Mouse (Mus musculus) neural tube, embryonic 15.5 days (tissue): Measurements from ENCODE around the gene Ttc13. TPM values are rescaled to one million over a fixed set of nuclear protein-coding genes. Genes with fewer than 3 reads are reported as not detected.
A peak's percentile ranks its signal among the peaks of the same experiment; 100 is the strongest.

Experiments
- ATAC-seq: fragments of 200-750 bp; cut with Nextera tagmentation; 2 replicates; pipeline ENCODE4 v1.8.0; 2017; ENCODE audit warnings: mild to moderate bottlenecking, moderate TSS enrichment, moderate library complexity; ENCODE audit not compliant: low FRiP score
- H3K27ac ChIP-seq: fragments of 300-500 bp; sonication (generic); replicated peaks from 2 replicates; pipeline ENCODE4 v1.5.1; 2015; ENCODE audit warnings: mild to moderate bottlenecking, inconsistent platforms
- H3K27me3 ChIP-seq: fragments of 300-500 bp; sonication (generic); replicated peaks from 2 replicates; pipeline ENCODE4 v1.6.1; 2015; ENCODE audit warnings: inconsistent platforms
- H3K36me3 ChIP-seq: fragments of 300-500 bp; sonication (generic); 2 replicates; pipeline ENCODE4 v1.6.1; 2015; ENCODE audit warnings: inconsistent platforms
- H3K4me1 ChIP-seq: fragments of 300-500 bp; sonication (generic); 2 replicates; pipeline ENCODE4 v1.6.1; 2015; ENCODE audit warnings: inconsistent platforms
- H3K4me2 ChIP-seq: fragments of 300-500 bp; sonication (generic); 2 replicates; pipeline ENCODE4 v1.6.1; 2015; ENCODE audit warnings: inconsistent platforms, mild to moderate bottlenecking, moderate library complexity
- H3K4me3 ChIP-seq: fragments of 300-500 bp; sonication (generic); replicated peaks from 2 replicates; pipeline ENCODE4 v1.5.1; 2015; ENCODE audit warnings: mild to moderate bottlenecking, inconsistent platforms
- H3K9ac ChIP-seq: fragments of 300-500 bp; sonication (generic); replicated peaks from 2 replicates; pipeline ENCODE4 v1.6.1; 2015; ENCODE audit warnings: mild to moderate bottlenecking, inconsistent platforms
- H3K9me3 ChIP-seq: fragments of 300-500 bp; sonication (generic); replicated peaks from 2 replicates; pipeline ENCODE4 v1.6.1; 2016; ENCODE audit warnings: inconsistent platforms
- WGBS: fragments of 180-500 bp; shearing (Covaris S2); methylation state at CpG from one replicate; pipeline ENCODE4 v1.1.7; 2015; ENCODE audit warnings: mixed read lengths; 5-methylcytosine and 5-hydroxymethylcytosine counted together
- polyA plus RNA-seq: library from polyadenylated mRNA; unstranded; fragments of >200 nt; fragmentation: Nextera tagmentation; extraction: Ambion mirVana; gene quantifications from 2 replicates; pipeline ENCODE4 v1.2.1, GENCODE M21; 2015

The Ttc13 gene
- polyA plus RNA-seq, 1 experiment from 2014 or later, result 62.9 TPM

DNA sequence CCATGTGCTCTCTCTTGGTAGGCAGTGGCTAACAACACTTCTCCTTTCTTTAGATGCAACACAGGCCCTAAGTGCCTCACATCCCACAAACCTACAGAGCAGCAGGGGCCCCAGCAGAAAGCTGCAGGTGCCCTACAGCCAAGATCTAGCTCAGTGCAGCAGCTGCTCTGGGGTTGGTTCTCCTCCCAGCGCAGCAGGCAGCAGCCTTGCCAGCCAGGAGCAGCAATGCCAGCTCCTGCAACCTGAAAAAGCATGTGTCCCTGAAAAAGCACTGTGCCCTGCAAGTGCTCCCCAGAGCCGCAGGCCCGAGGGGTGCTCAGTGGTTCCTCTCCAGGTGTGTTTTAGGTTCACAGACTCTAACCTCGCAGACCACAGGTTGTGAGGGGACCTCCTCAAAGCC lies 45.1 kb downstream of the Ttc13 start:
- peaks cover 66% of the 10 kb centered on the region for H3K36me3 ChIP-seq
- no peaks in the 10 kb centered on the region for H3K27me3 ChIP-seq
- H3K9me3 ChIP-seq, result no peaks in the 10 kb centered on the region
- H3K4me3 ChIP-seq, result no peak overlapping the region
- 0 out of 2 replicates have a peak, but pooled peaks have one; percentile 4 for ATAC-seq
- H3K9ac ChIP-seq, result no peak overlapping the region
- WGBS, result 92% methylated on average over 4 of the region's 4 CpGs
- peak overlapping the region; percentile 78 for H3K27ac ChIP-seq
- H3K4me2 ChIP-seq, result no peak overlapping the region
- H3K4me1 ChIP-seq, result peaks cover 6% of the 10 kb centered on the region; the same call in 1 of the 2 replicates

DNA sequence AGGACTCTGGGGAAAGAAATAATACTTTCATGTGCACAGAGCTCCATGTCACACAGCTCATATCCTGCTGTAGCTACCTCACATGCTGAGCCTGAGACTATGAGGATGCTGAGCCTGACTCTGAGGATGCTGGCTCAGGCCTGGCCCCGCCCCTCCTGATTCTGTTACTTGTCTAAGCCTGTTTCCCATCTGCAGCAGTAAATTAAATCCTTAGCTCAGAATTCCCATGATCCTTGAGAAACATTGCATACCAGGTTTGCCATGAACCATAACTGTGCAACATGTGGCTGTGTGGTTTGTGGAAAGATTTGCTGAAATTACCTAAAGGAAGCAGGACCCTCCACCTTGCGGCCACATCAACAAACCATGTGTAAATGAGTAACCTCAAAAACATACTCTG lies 49.4 kb downstream of the Ttc13 start:
- peaks cover 5% of the 10 kb centered on the region; the same call in 1 of the 2 replicates for H3K4me1 ChIP-seq
- H3K9ac ChIP-seq, result no peak overlapping the region
- ATAC-seq, result no peak
- peaks cover 57% of the 10 kb centered on the region for H3K36me3 ChIP-seq
- no peak overlapping the region for H3K27ac ChIP-seq
- WGBS, result 99% methylated on average over 2 of the region's 2 CpGs
- no peak overlapping the region for H3K4me3 ChIP-seq
- no peak overlapping the region for H3K4me2 ChIP-seq
- no peaks in the 10 kb centered on the region for H3K9me3 ChIP-seq
- no peaks in the 10 kb centered on the region for H3K27me3 ChIP-seq

GRCm38 (mm10) chr8:124668798-124669197 lies 53.0 kb downstream of the Ttc13 start:
- ATAC-seq, result no peak
- Histone ChIP-seq H3K36me3 (peaks cover 34% of the 10 kb centered on the region), H3K4me1 (peaks cover 6% of the 10 kb centered on the region), H3K4me3 (no peak overlapping the region), H3K27me3 (no peaks in the 10 kb centered on the region), H3K9me3 (no peaks in the 10 kb centered on the region), H3K9ac (no peak overlapping the region), H3K4me2 (no peak overlapping the region), H3K27ac (no peak overlapping the region)
- 81% methylated on average over 3 of the region's 3 CpGs for WGBS

- Histone ChIP-seq H3K36me3 (no peaks in the 10 kb centered on the region), H3K4me3 (no peak overlapping the region), H3K9ac (no peak overlapping the region), H3K27ac (peak overlapping the region; percentile 91), H3K27me3 (no peaks in the 10 kb centered on the region), H3K4me2 (no peak overlapping the region), H3K4me1 (peaks cover 42% of the 10 kb centered on the region), H3K9me3 (no peaks in the 10 kb centered on the region)
- 85% methylated on average over 3 of the region's 3 CpGs for WGBS
- no peak for ATAC-seq
These were observed 57.4 kb downstream of the Ttc13 start for GRCm38 (mm10) chr8:124664414-124664813.

GRCm38 (mm10) chr8:124663874-124664230 lies 57.9 kb downstream of the Ttc13 start:
- 42% methylated on average over 4 of the region's 4 CpGs for WGBS

GRCm38 (mm10) chr8:124663112-124663873 lies 58.5 kb downstream of the Ttc13 start, which contains the start of gene 2310022B05Rik:
2310022B05Rik (minus strand) TSS chr8:124663369.
- WGBS, result under 1% methylated on average over 64 of the region's 69 CpGs
- peak; percentile 89 for ATAC-seq
- Histone ChIP-seq H3K4me2 (peak within 1 kb of the TSS; percentile 75), H3K27ac (peak within 1 kb of the TSS; percentile 91), H3K36me3 (no peaks in the 10 kb centered on the region), H3K4me1 (peaks cover 51% of the 10 kb centered on the region), H3K9ac (peak within 1 kb of the TSS; percentile 82), H3K4me3 (peak within 1 kb of the TSS; percentile 82), H3K9me3 (no peaks in the 10 kb centered on the region), H3K27me3 (no peaks in the 10 kb centered on the region)

More at GRCm38 (mm10) chr8:124663874-124664230, 57.9 kb downstream of the Ttc13 start:
- Histone ChIP-seq H3K9me3 (no peaks in the 10 kb centered on the region), H3K4me3 (peak overlapping the region; percentile 82), H3K36me3 (no peaks in the 10 kb centered on the region), H3K4me2 (peak overlapping the region; percentile 75), H3K4me1 (peaks cover 46% of the 10 kb centered on the region), H3K27me3 (no peaks in the 10 kb centered on the region), H3K9ac (peak overlapping the region; percentile 82; the same call in 1 of the 2 replicates), H3K27ac (peak overlapping the region; percentile 91)
- peak; percentile 18; the same call in 1 of the 2 replicates for ATAC-seq

DNA sequence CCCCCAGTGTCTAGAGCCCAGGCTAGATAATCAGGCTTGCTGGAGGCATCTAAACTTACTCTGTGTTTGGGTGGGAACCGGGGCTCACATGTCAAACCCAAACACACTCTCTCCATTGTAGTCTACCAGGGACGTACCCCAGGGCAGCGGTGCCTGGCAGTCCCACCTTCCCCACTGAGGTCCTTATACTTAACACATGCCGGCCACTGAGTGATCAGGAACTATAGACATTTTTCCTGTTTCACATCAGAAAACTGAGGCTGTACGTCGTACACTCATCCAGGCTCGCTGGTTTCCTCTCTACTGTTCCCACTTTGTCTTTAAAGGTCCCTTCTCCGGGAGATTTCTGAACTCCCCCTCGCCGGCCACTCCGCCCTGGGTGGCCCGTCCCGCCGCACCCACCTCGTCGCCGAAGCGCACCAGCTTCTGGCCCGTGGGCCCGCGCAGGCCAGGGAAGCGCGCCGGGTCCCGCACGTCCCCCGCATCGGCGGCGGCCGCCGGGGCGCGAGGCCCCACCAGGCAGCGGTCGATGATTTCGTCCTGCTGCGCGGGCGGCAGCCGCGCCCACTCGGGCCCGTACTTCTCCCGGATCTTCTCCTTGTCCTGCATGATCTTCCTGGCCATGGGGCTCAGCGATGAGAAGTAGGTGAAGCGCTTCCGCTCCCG lies 59.2 kb downstream of the Ttc13 start:
- WGBS, result under 1% methylated on average over 49 of the region's 49 CpGs

DNA sequence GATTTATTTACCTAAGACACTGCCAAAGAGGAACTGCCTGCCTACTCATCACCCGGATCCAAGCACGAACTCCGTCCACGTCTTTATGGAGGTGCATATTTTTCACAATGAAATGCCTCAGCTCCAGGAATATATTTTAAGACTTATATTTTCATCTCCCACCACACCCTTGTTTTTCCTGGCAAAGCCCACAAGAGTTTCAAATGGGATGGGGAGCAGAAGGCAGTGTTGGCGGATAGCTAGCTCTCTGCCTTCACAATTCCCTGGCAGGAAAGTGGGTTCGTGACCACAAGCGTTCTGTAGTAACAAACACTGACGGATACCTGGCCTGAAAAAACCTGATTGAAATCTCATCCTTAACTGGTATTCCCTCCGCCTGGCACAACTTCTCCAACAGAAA lies 60.0 kb downstream of the Ttc13 start:
- H3K9ac ChIP-seq, result peak overlapping the region; percentile 82
- no peaks in the 10 kb centered on the region for H3K9me3 ChIP-seq
- ATAC-seq, result no peak
- H3K4me3 ChIP-seq, result peak overlapping the region; percentile 82
- no peaks in the 10 kb centered on the region for H3K36me3 ChIP-seq
- 37% methylated on average over 9 of the region's 9 CpGs for WGBS
- peaks cover 62% of the 10 kb centered on the region for H3K4me1 ChIP-seq
- no peaks in the 10 kb centered on the region for H3K27me3 ChIP-seq
- H3K27ac ChIP-seq, result no peak overlapping the region
- H3K4me2 ChIP-seq, result peak overlapping the region; percentile 75

More for the DNA sequence above, 59.2 kb downstream of the Ttc13 start:
- peak overlapping the region; percentile 82 for H3K4me3 ChIP-seq
- no peaks in the 10 kb centered on the region for H3K9me3 ChIP-seq
- H3K9ac ChIP-seq, result peak overlapping the region; percentile 82
- peak overlapping the region; percentile 91 for H3K27ac ChIP-seq
- peak; percentile 49; the same call in 1 of the 2 replicates for ATAC-seq
- peak overlapping the region; percentile 75 for H3K4me2 ChIP-seq
- no peaks in the 10 kb centered on the region for H3K27me3 ChIP-seq
- peaks cover 59% of the 10 kb centered on the region for H3K4me1 ChIP-seq
- no peaks in the 10 kb centered on the region for H3K36me3 ChIP-seq

DNA sequence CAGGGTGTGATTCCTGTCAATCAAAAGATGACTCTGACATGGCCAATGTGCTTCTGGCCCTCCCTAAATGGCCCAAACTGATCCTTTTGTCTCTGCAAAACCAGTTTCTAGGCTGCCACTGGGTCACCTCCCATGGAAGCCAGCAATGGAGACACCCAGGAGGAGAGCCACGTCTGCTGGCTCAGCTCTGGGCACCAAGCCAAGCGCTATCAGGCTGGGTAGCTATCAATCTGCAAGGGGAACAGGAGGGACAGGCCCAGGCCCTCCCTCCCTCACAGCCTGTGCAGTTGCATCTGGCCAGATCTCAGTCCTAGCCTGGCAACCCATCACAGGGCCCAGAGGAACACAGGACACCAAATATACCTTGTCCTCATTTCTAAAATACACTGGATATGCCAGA lies 63.4 kb downstream of the Ttc13 start:
- Histone ChIP-seq H3K36me3 (0 out of 2 replicates have a peak, but pooled peaks cover 3% of the 10 kb centered on the region), H3K9ac (no peak overlapping the region), H3K27ac (0 out of 2 replicates have a peak overlapping the region, but pooled peaks have one; percentile 7), H3K4me3 (no peak overlapping the region), H3K4me1 (peaks cover 74% of the 10 kb centered on the region), H3K27me3 (no peaks in the 10 kb centered on the region), H3K4me2 (peak overlapping the region; percentile 25), H3K9me3 (no peaks in the 10 kb centered on the region)
- 20% methylated on average over 2 of the region's 2 CpGs for WGBS
- no peak for ATAC-seq

GRCm38 (mm10) chr8:124657961-124658360 lies 63.8 kb downstream of the Ttc13 start:
- H3K27me3 ChIP-seq, result no peaks in the 10 kb centered on the region
- H3K36me3 ChIP-seq, result 0 out of 2 replicates have a peak, but pooled peaks cover 3% of the 10 kb centered on the region
- no peaks in the 10 kb centered on the region for H3K9me3 ChIP-seq
- no peak for ATAC-seq
- 69% methylated on average over 7 of the region's 7 CpGs for WGBS
- H3K27ac ChIP-seq, result 0 out of 2 replicates have a peak overlapping the region, but pooled peaks have one; percentile 7
- no peak overlapping the region for H3K4me3 ChIP-seq
- H3K4me2 ChIP-seq, result peak overlapping the region; percentile 25
- H3K9ac ChIP-seq, result no peak overlapping the region
- H3K4me1 ChIP-seq, result peaks cover 77% of the 10 kb centered on the region

DNA sequence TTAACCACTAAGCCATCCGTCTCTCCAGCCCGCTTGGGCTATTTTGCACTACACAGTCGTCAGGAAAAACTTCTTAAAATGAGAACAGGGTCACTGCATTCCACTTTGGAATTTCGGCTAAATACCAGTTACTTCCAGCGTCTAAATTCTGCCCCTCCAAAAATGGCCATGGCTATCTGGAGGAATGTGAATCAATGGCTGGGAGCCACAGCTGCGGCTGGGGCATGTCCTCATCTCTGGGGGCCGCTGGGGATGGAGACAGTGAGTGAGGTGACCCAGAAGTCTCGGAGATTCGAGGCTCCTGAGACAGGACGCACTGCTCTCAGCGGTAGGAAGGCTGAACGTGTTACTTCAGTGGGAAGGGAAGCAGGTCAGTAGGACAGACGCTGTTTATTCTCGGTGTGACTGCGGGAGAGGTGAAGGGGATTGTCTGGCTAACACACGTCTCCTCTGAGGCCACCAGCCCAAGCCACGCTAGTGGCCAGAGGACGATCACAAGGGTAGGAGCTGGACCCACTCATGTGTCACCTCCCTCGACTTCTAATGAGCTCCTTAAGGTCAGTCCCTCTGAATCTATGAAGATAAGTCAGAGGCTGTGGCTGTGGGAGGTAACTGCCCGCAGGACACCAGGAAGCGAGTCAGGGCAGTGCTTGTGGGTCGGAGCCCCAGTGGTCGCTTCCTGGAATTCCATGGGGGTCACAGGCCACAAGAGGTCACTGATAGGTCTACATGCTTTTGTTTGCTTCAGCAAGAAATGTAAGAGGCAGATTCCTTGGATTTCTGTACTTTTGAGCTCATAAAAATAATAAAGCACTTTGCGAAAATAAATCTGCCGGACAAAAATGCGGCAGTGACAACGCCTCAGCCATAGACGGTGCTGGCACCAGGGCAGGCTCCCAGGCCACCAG lies 68.0 kb downstream of the Ttc13 start:
- WGBS, result 79% methylated on average over 28 of the region's 28 CpGs
- H3K27ac ChIP-seq, result peak overlapping the region; percentile 18; the same call in 1 of the 2 replicates

More for the DNA sequence above, 68.0 kb downstream of the Ttc13 start:
- no peak overlapping the region for H3K4me2 ChIP-seq
- no peaks in the 10 kb centered on the region for H3K9me3 ChIP-seq
- H3K9ac ChIP-seq, result no peak overlapping the region
- peaks cover 59% of the 10 kb centered on the region for H3K4me1 ChIP-seq
- H3K4me3 ChIP-seq, result no peak overlapping the region
- no peak for ATAC-seq
- H3K27me3 ChIP-seq, result no peaks in the 10 kb centered on the region
- peaks cover 12% of the 10 kb centered on the region for H3K36me3 ChIP-seq
